Mouse (Mus musculus): ENCODE results near the gene Fbxo44.

DNA sequence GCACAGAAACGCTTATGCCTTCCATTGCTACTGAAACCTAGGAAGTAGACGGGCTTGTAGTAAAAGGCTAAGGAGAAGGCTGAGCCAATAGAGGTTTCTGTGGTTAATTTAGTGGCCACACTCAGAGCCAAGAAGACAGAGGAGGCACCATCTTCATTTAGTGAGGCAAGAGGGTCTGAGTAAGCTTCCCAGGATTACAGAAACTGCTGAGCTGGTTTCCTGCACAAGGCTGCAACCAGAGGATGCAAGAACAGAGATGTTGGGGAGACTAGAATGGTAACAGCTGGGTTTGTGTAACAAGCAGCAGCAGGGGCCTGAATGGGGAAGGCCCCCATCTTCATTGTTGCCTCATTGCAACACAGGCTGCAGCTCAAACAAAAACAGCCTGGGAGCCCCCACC, 31.6 kb downstream of the Fbxo44 start:
- no peak for TF ChIP-seq CTCF (conservative IDR thresholded peaks at IDR 0.05; ENCODE audit: low read length)
- TF ChIP-seq POU5F1 (IDR thresholded peaks at IDR 0.05; ENCODE audit: borderline replicate concordance, low read length), result no peak
- TF ChIP-seq NANOG (IDR thresholded peaks at IDR 0.05; ENCODE audit: borderline replicate concordance, low read length), result no peak
